Mouse (Mus musculus): ENCODE measurements around the gene Gng3. TPM values are rescaled to one million over a fixed set of nuclear protein-coding genes. Genes with fewer than 3 reads are reported as not detected.
"Not testable (repeated sequence)": the region's sequence is repeated elsewhere in the genome, so short reads cannot be mapped to it uniquely, and the experiment has no call there.

The Gng3 gene
- polyA plus RNA-seq, 1 experiment from 2014 or later = not detected

- not testable (repeated sequence) for H3K27ac ChIP-seq; H3K4me3 ChIP-seq (ENCODE audit: inconsistent target)
- H3K79me2 ChIP-seq (ENCODE audit: inconsistent target) = peaks cover 22% of the 10 kb centered on the region; the same call in 1 of the 2 replicates
- 96% methylated on average over 10 of the region's 10 CpGs for WGBS (ENCODE audit: missing documents)
- H3K36me3 ChIP-seq (ENCODE audit: inconsistent target) = peaks cover 21% of the 10 kb centered on the region
These were observed 2.7 kb downstream of the Gng3 start for GRCm38 (mm10) chr19:8836327-8836726.

GRCm38 (mm10) chr19:8832971-8833370 lies 6.0 kb downstream of the Gng3 start:
- 90% methylated on average over 4 of the region's 4 CpGs for WGBS (ENCODE audit: missing documents)
- Histone ChIP-seq H3K27ac (0 out of 2 replicates have a peak overlapping the region, but pooled peaks have one; percentile 3), H3K79me2 (ENCODE audit: inconsistent target) (peaks cover 26% of the 10 kb centered on the region), H3K4me3 (ENCODE audit: inconsistent target) (no peak overlapping the region), H3K36me3 (ENCODE audit: inconsistent target) (peaks cover 36% of the 10 kb centered on the region)

GRCm38 (mm10) chr19:8831262-8831661 lies 7.7 kb downstream of the Gng3 start:
- WGBS (ENCODE audit: missing documents) = 90% methylated on average over 5 of the region's 11 CpGs
- Histone ChIP-seq H3K4me3 (ENCODE audit: inconsistent target) (no peak overlapping the region), H3K79me2 (ENCODE audit: inconsistent target) (peaks cover 43% of the 10 kb centered on the region), H3K27ac (no peak overlapping the region), H3K36me3 (ENCODE audit: inconsistent target) (peaks cover 52% of the 10 kb centered on the region)

GRCm38 (mm10) chr19:8830664-8831063 lies 8.3 kb downstream of the Gng3 start:
- Histone ChIP-seq H3K79me2 (ENCODE audit: inconsistent target) (peaks cover 49% of the 10 kb centered on the region), H3K4me3 (ENCODE audit: inconsistent target) (no peak overlapping the region), H3K27ac (peak overlapping the region; percentile 66; the same call in 1 of the 2 replicates), H3K36me3 (ENCODE audit: inconsistent target) (peaks cover 58% of the 10 kb centered on the region)
- WGBS (ENCODE audit: missing documents) = 98% methylated on average over 8 of the region's 8 CpGs

GRCm38 (mm10) chr19:8829660-8830059 lies 9.3 kb downstream of the Gng3 start, which contains the start of gene AC129217.1:
AC129217.1 (plus strand) TSS chr19:8829773.
- 4% methylated on average over 8 of the region's 8 CpGs for WGBS (ENCODE audit: missing documents)
- Histone ChIP-seq H3K79me2 (ENCODE audit: inconsistent target) (peaks cover 59% of the 10 kb centered on the region), H3K4me3 (ENCODE audit: inconsistent target) (no peak within 1 kb of the TSS), H3K36me3 (ENCODE audit: inconsistent target) (peaks cover 65% of the 10 kb centered on the region), H3K27ac (peak within 1 kb of the TSS; percentile 66)

- Histone ChIP-seq H3K36me3 (ENCODE audit: inconsistent target) (peaks cover 50% of the 10 kb centered on the region), H3K79me2 (ENCODE audit: inconsistent target) (peaks cover 82% of the 10 kb centered on the region), H3K4me3 (ENCODE audit: inconsistent target) (no peak overlapping the region), H3K27ac (no peak overlapping the region)
- 86% methylated on average over 8 of the region's 8 CpGs for WGBS (ENCODE audit: missing documents)
These were observed 16.3 kb downstream of the Gng3 start for GRCm38 (mm10) chr19:8822696-8823095.

- H3K36me3 ChIP-seq (ENCODE audit: inconsistent target) = peaks cover 39% of the 10 kb centered on the region
- H3K27ac ChIP-seq = peak overlapping the region; percentile 96
- WGBS (ENCODE audit: missing documents) = 3% methylated on average over 7 of the region's 7 CpGs
- peak overlapping the region; percentile 95 for H3K4me3 ChIP-seq (ENCODE audit: inconsistent target)
- peaks cover 82% of the 10 kb centered on the region for H3K79me2 ChIP-seq (ENCODE audit: inconsistent target)
These were observed 17.8 kb downstream of the Gng3 start for GRCm38 (mm10) chr19:8821146-8821545.

GRCm38 (mm10) chr19:8820424-8820956 lies 18.5 kb downstream of the Gng3 start:
- WGBS (ENCODE audit: missing documents) = under 1% methylated on average over 48 of the region's 48 CpGs
- Histone ChIP-seq H3K79me2 (ENCODE audit: inconsistent target) (peaks cover 82% of the 10 kb centered on the region), H3K27ac (peak overlapping the region; percentile 96), H3K36me3 (ENCODE audit: inconsistent target) (peaks cover 38% of the 10 kb centered on the region), H3K4me3 (ENCODE audit: inconsistent target) (peak overlapping the region; percentile 95)

- H3K36me3 ChIP-seq (ENCODE audit: inconsistent target) = peaks cover 35% of the 10 kb centered on the region
- WGBS (ENCODE audit: missing documents) = 2% methylated on average over 70 of the region's 83 CpGs
- H3K27ac ChIP-seq = peak within 1 kb of the TSS; percentile 96
- H3K79me2 ChIP-seq (ENCODE audit: inconsistent target) = peaks cover 82% of the 10 kb centered on the region
- peak within 1 kb of the TSS; percentile 95 for H3K4me3 ChIP-seq (ENCODE audit: inconsistent target)
These were observed 19.2 kb downstream of the Gng3 start, which contains the start of gene Hnrnpul2 for GRCm38 (mm10) chr19:8819596-8820423. Hnrnpul2 (plus strand) TSS chr19:8820010.

- WGBS (ENCODE audit: missing documents) = 1% methylated on average over 32 of the region's 33 CpGs
- H3K27ac ChIP-seq = peak within 1 kb of the TSS; percentile 96
- peaks cover 82% of the 10 kb centered on the region for H3K79me2 ChIP-seq (ENCODE audit: inconsistent target)
- peak within 1 kb of the TSS; percentile 95 for H3K4me3 ChIP-seq (ENCODE audit: inconsistent target)
- peaks cover 31% of the 10 kb centered on the region for H3K36me3 ChIP-seq (ENCODE audit: inconsistent target)
These were observed 20.0 kb downstream of the Gng3 start, which contains the start of gene Ttc9c for GRCm38 (mm10) chr19:8818801-8819595. Ttc9c (minus strand) TSS chr19:8819333.

- Histone ChIP-seq H3K27ac (peak overlapping the region; percentile 96), H3K36me3 (ENCODE audit: inconsistent target) (peaks cover 31% of the 10 kb centered on the region), H3K79me2 (ENCODE audit: inconsistent target) (peaks cover 82% of the 10 kb centered on the region), H3K4me3 (ENCODE audit: inconsistent target) (peak overlapping the region; percentile 95)
- WGBS (ENCODE audit: missing documents) = 17% methylated on average over 13 of the region's 14 CpGs
These were observed 20.6 kb downstream of the Gng3 start for GRCm38 (mm10) chr19:8818301-8818798.

GRCm38 (mm10) chr19:8817001-8817400 lies 22.0 kb downstream of the Gng3 start:
- peaks cover 35% of the 10 kb centered on the region for H3K36me3 ChIP-seq (ENCODE audit: inconsistent target)
- H3K27ac ChIP-seq = no peak overlapping the region
- H3K4me3 ChIP-seq (ENCODE audit: inconsistent target) = no peak overlapping the region
- peaks cover 75% of the 10 kb centered on the region for H3K79me2 ChIP-seq (ENCODE audit: inconsistent target)
- WGBS (ENCODE audit: missing documents) = 68% methylated on average over 3 of the region's 3 CpGs

- 88% methylated on average over 9 of the region's 11 CpGs for WGBS (ENCODE audit: missing documents)
- peaks cover 45% of the 10 kb centered on the region for H3K36me3 ChIP-seq (ENCODE audit: inconsistent target)
- H3K27ac ChIP-seq = no peak overlapping the region
- H3K79me2 ChIP-seq (ENCODE audit: inconsistent target) = peaks cover 64% of the 10 kb centered on the region
- H3K4me3 ChIP-seq (ENCODE audit: inconsistent target) = no peak overlapping the region
These were observed 23.2 kb downstream of the Gng3 start for GRCm38 (mm10) chr19:8815812-8816211.

GRCm38 (mm10) chr19:8806810-8807209 lies 32.2 kb downstream of the Gng3 start:
- H3K79me2 ChIP-seq (ENCODE audit: inconsistent target) = peaks cover 5% of the 10 kb centered on the region; the same call in 1 of the 2 replicates
- 70% methylated on average over 5 of the region's 5 CpGs for WGBS (ENCODE audit: missing documents)
- H3K4me3 ChIP-seq (ENCODE audit: inconsistent target) = no peak overlapping the region
- peaks cover 17% of the 10 kb centered on the region for H3K36me3 ChIP-seq (ENCODE audit: inconsistent target)
- H3K27ac ChIP-seq = peak overlapping the region; percentile 18

Measured in macrophage (primary cell).